Mouse (Mus musculus) limb, embryonic 15.5 days (tissue): ENCODE results near the gene P4hb. TPM values are rescaled to one million over a fixed set of nuclear protein-coding genes. Genes with fewer than 3 reads are reported as not detected.
"Not testable (repeated sequence)": the region's sequence is repeated elsewhere in the genome, so short reads cannot be mapped to it uniquely, and the experiment has no call there.

Source experiments
- ATAC-seq: fragments of 200-750 bp; cut with Nextera tagmentation; 2 replicates; pipeline ENCODE4 v1.8.0; 2017; ENCODE audit warnings: low read depth, moderate TSS enrichment; ENCODE audit not compliant: insufficient number of reproducible peaks, low FRiP score, low TSS enrichment
- H3K27ac ChIP-seq: fragments of 300-500 bp; sonication (generic); 2 replicates; pipeline ENCODE4 v1.5.1; 2015; ENCODE audit warnings: moderate library complexity, mild to moderate bottlenecking, inconsistent platforms
- H3K27me3 ChIP-seq: fragments of 300-500 bp; sonication (generic); 2 replicates; pipeline ENCODE4 v1.6.1; 2015; ENCODE audit warnings: inconsistent platforms
- H3K36me3 ChIP-seq: fragments of 300-500 bp; sonication (generic); 2 replicates; pipeline ENCODE4 v1.6.1; 2015; ENCODE audit warnings: inconsistent platforms
- H3K4me1 ChIP-seq: fragments of 300-500 bp; sonication (generic); 2 replicates; pipeline ENCODE4 v1.6.1; 2015; ENCODE audit warnings: inconsistent platforms
- H3K4me2 ChIP-seq: fragments of 300-500 bp; sonication (generic); 2 replicates; pipeline ENCODE4 v1.6.1; 2015; ENCODE audit warnings: mild to moderate bottlenecking, inconsistent platforms
- H3K4me3 ChIP-seq: fragments of 300-500 bp; sonication (generic); 2 replicates; pipeline ENCODE4 v1.5.1; 2015; ENCODE audit warnings: mild to moderate bottlenecking, inconsistent platforms
- H3K9ac ChIP-seq: fragments of 300-500 bp; sonication (generic); 2 replicates; pipeline ENCODE4 v1.6.1; 2015; ENCODE audit warnings: inconsistent platforms
- H3K9me3 ChIP-seq: fragments of 300-500 bp; sonication (generic); 2 replicates; pipeline ENCODE4 v1.6.1; 2016; ENCODE audit warnings: inconsistent platforms
- WGBS: fragments of 180-500 bp; shearing (Covaris S2); methylation state at CpG from one replicate; pipeline ENCODE4 v1.1.7; 2015; 5-methylcytosine and 5-hydroxymethylcytosine counted together
- polyA plus RNA-seq: library from polyadenylated mRNA; unstranded; fragments of >200 nt; fragmentation: Nextera tagmentation; extraction: Ambion mirVana; gene quantifications from 2 replicates; pipeline ENCODE4 v1.2.1, GENCODE M21; 2015

The P4hb gene
- polyA plus RNA-seq, 1 experiment from 2014 or later: 1,021 TPM

DNA sequence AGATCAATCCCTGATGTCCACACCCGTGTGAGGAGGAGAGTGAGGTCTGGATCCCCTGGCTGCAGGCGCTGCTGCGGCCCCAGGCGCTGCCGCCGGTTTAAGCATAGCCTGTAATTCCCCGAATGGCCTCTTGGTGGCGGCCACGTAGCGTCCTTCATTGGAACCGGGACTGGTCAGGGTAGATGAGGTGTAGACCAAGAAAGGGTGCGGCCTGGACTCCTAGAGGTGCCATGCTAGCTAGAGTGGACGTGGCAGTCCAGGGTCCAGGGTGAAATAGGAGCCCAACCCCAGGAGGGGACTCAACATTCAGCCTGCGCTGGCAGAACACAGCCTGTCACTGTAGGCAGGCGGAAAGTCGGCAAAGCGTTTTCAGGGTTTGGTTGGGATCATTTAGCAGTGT lies 57.4 kb downstream of the P4hb start:
- H3K36me3 ChIP-seq: no peaks in the 10 kb centered on the region
- H3K9me3 ChIP-seq: no peaks in the 10 kb centered on the region
- no peaks in the 10 kb centered on the region for H3K27me3 ChIP-seq
- ATAC-seq: peak; percentile 68; the same call in 1 of the 2 replicates
- no peak overlapping the region for H3K4me2 ChIP-seq
- no peak overlapping the region for H3K9ac ChIP-seq
- 18% methylated on average over 17 of the region's 17 CpGs for WGBS
- peaks cover 31% of the 10 kb centered on the region for H3K4me1 ChIP-seq
- no peak overlapping the region for H3K4me3 ChIP-seq
- no peak overlapping the region for H3K27ac ChIP-seq

DNA sequence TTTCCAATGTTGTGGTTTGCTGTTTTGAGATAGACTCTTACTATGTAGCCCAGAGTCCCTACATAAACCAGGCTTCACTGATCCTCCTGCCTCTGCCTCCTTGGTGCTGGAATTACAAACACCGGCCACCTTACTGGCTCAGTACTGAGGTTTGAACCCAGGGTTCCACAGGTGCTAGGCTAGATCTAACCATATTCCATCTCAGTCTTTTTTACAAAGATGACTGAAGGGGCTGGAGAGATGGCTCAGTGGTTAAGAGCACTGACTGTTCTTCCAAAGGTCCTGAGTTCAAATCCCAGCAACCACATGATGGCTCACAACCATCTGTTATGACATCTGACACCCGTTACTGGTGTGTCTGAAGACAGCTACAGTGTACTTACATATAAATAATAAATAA lies 58.8 kb downstream of the P4hb start:
- not testable (repeated sequence) for H3K9me3 ChIP-seq, H3K9ac ChIP-seq, H3K4me2 ChIP-seq, ATAC-seq, H3K4me3 ChIP-seq, H3K36me3 ChIP-seq, H3K27me3 ChIP-seq, H3K27ac ChIP-seq
- H3K4me1 ChIP-seq: peaks cover 27% of the 10 kb centered on the region
- WGBS: 86% methylated on average over 2 of the region's 2 CpGs

DNA sequence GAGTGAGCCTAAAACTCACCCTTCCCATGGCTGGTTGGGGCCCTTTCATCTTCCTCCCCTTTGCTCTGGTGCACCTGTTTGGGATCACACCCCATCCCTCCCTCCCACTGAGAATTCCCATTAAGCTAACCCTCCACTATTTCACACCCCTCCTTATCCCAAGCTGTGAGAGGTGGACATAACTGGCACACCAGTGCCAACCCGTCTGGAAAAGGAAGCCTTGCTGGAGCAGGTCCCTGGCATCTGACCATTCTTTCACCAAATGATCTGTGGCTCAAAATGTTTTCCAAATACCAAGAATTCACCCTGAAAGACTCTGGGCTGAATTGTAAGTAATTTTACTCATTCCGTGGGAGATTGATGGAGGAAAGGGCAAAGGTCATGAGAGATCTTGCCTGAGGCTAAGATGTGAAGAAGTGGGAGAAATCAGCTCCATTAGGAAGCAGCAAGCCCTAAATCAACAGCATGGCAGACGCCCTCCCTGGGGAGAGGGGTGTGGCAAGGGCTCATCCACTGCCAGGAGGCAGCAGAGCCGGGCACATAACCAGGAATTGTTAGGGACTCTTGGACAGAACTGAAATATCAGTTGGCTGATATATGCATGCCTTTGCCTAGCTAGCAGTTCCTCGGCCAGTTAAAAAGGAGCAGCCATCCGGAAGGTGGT lies 60.1 kb downstream of the P4hb start:
- whole genome bisulfite sequencing: 30% methylated on average over 6 of the region's 6 CpGs
- Histone ChIP-seq H3K9me3 (no peaks in the 10 kb centered on the region), H3K27me3 (no peaks in the 10 kb centered on the region), H3K4me1 (peaks cover 20% of the 10 kb centered on the region), H3K4me2 (no peak overlapping the region), H3K9ac (no peak overlapping the region), H3K4me3 (no peak overlapping the region), H3K27ac (no peak overlapping the region), H3K36me3 (no peaks in the 10 kb centered on the region)
- no peak for ATAC-seq

DNA sequence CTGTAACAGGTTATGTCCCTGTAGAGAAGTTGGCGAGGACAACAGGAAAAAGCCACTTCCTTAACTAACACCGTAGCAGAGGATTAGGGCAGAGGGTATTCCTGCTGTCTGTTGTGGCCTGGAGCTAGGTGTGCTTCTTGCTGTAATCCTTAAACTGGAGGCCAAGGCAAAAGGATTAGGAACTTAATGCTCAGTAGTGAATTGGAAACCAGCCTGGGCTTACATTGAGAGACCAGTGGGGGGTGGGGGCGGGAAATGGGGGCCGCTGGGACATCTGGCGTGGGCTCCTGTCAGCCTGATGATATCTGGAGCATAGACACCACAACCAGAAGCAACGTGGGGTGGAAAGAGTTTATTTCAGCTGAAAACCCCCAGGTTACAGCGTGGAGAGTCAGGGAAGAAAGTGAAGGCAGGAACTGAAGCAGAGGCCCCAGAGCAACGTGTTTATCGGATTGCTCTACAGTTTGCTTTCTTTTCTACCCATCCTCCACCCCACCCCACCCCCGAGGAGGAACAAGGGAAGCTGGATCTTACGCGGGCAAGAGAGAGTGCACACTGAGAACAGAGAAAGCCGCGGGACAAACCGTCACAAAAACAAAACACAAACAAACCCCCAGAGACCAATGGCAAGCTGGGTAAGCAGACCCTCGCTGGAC lies 62.5 kb downstream of the P4hb start:
- Histone ChIP-seq H3K9me3 (no peaks in the 10 kb centered on the region), H3K9ac (0 out of 2 replicates have a peak overlapping the region, but pooled peaks have one; percentile 26), H3K36me3 (no peaks in the 10 kb centered on the region), H3K4me1 (peaks cover 13% of the 10 kb centered on the region; the same call in 1 of the 2 replicates), H3K4me2 (peak overlapping the region; percentile 38), H3K27me3 (no peaks in the 10 kb centered on the region), H3K4me3 (peak overlapping the region; percentile 25), H3K27ac (peak overlapping the region; percentile 23)
- ATAC-seq: no peak
- WGBS: 3% methylated on average over 16 of the region's 16 CpGs

Other genes with a start within 250 kb of the P4hb start
- 2,203 and 2,296 TPM in 2 replicates for gene Actg1, start 224.7 kb downstream of the P4hb start, polyA plus RNA-seq
- 0.31 and 0.79 TPM in 2 replicates for gene Fscn2, start 211.7 kb downstream of the P4hb start, polyA plus RNA-seq
- 33.1 and 33.3 TPM in 2 replicates for gene Faap100, start 194.5 kb downstream of the P4hb start, polyA plus RNA-seq
- gene Nploc4, start 135.5 kb downstream of the P4hb start, polyA plus RNA-seq: 28.8 and 30.8 TPM in 2 replicates
- 0.28 and 0.43 TPM in 2 replicates for gene Tspan10, start 130.6 kb downstream of the P4hb start, polyA plus RNA-seq
- gene Pde6g, start 119.8 kb downstream of the P4hb start, polyA plus RNA-seq: 0.17 and 0.52 TPM in 2 replicates
- gene Oxld1, start 115.2 kb downstream of the P4hb start, polyA plus RNA-seq: 13.1 and 14.4 TPM in 2 replicates
- gene Ccdc137, start 115.1 kb downstream of the P4hb start, polyA plus RNA-seq: 32.4 and 34.1 TPM in 2 replicates
- 50.5 and 53.8 TPM in 2 replicates for gene Arl16, start 105.6 kb downstream of the P4hb start, polyA plus RNA-seq
- gene Mrpl12, start 88.6 kb downstream of the P4hb start, polyA plus RNA-seq: 113 and 121 TPM in 2 replicates
- 36.7 and 36.9 TPM in 2 replicates for gene Slc25a10, start 81.4 kb downstream of the P4hb start, polyA plus RNA-seq
- 3.5 and 4.4 TPM in 2 replicates for gene Gcgr, start 42.6 kb downstream of the P4hb start, polyA plus RNA-seq
- 237 and 239 TPM in 2 replicates for gene Mcrip1, start 23.5 kb downstream of the P4hb start, polyA plus RNA-seq
- 3.2 and 11.9 TPM in 2 replicates for gene Ppp1r27, start 22.1 kb downstream of the P4hb start, polyA plus RNA-seq
- gene Arhgdia, start 8.4 kb upstream of the P4hb start, polyA plus RNA-seq: 581 and 641 TPM in 2 replicates
- 342 and 405 TPM in 2 replicates for gene Alyref, start 25.1 kb upstream of the P4hb start, polyA plus RNA-seq
- 212 and 215 TPM in 2 replicates for gene Anapc11, start 25.2 kb upstream of the P4hb start, polyA plus RNA-seq
- gene Npb, start 35.2 kb upstream of the P4hb start, polyA plus RNA-seq: 2.2 and 2.9 TPM in 2 replicates
- gene Pcyt2, start 44.7 kb upstream of the P4hb start, polyA plus RNA-seq: 130 and 136 TPM in 2 replicates
- 32.9 and 33.4 TPM in 2 replicates for gene Sirt7, start 52.0 kb upstream of the P4hb start, polyA plus RNA-seq
- 26.6 and 32.9 TPM in 2 replicates for gene Mafg, start 60.3 kb upstream of the P4hb start, polyA plus RNA-seq
- gene Pycr1, start 70.5 kb upstream of the P4hb start, polyA plus RNA-seq: 61.6 and 72.1 TPM in 2 replicates
- gene Myadml2, start 74.9 kb upstream of the P4hb start, polyA plus RNA-seq: 0.61 and 4.0 TPM in 2 replicates
- 4.8 and 5.4 TPM in 2 replicates for gene Notum, start 87.9 kb upstream of the P4hb start, polyA plus RNA-seq
- gene Aspscr1, start 99.7 kb upstream of the P4hb start, polyA plus RNA-seq: 107 TPM in 2 replicates
- 156 and 166 TPM in 2 replicates for gene Cenpx, start 140.5 kb upstream of the P4hb start, polyA plus RNA-seq
- 63.7 and 65.9 TPM in 2 replicates for gene Lrrc45, start 140.7 kb upstream of the P4hb start, polyA plus RNA-seq
- 44.4 and 56.4 TPM in 2 replicates for gene Rac3, start 148.2 kb upstream of the P4hb start, polyA plus RNA-seq
- 18.2 and 20.2 TPM in 2 replicates for gene Dcxr, start 154.0 kb upstream of the P4hb start, polyA plus RNA-seq
- gene Cbr2, start 158.9 kb upstream of the P4hb start, polyA plus RNA-seq: 12.6 and 16.7 TPM in 2 replicates
- gene Hmga1b, start 189.5 kb upstream of the P4hb start, polyA plus RNA-seq: 2.3 and 3.5 TPM in 2 replicates
- 50.7 TPM in 2 replicates for gene Rfng, start 211.0 kb upstream of the P4hb start, polyA plus RNA-seq
- gene Gps1, start 211.0 kb upstream of the P4hb start, polyA plus RNA-seq: 205 and 207 TPM in 2 replicates
- 59.0 and 61.9 TPM in 2 replicates for gene Dus1l, start 223.2 kb upstream of the P4hb start, polyA plus RNA-seq